In genomic region chr6:28319648-28320270, GRCm38 (mm10) we compare ENCODE assay signal across 15 mouse cellular contexts.
DNase-seq lines count a peak whose midpoint lies in the region; ATAC-seq lines count a peak whose summit lies in the region.
"Had no signal": no experiment of that assay in that cellular context is flagged by ENCODE, and none has a peak within 500 bp of the region (broad histone marks: within the 10 kb centered on the region; RNA-seq: fewer than 3 reads in every experiment).

No protein-coding gene starts in this region.

- ATAC-seq in hindbrain, embryonic 11.5 days (ENCODE audit: low FRiP score): no peak
- ATAC-seq: lung, postnatal 0 days; midbrain, embryonic 13.5 days had no signal

- H3K9ac ChIP-seq in hindbrain, embryonic 11.5 days (ENCODE audit: low read depth, low read length): no peak overlapping the region
- H3K9ac ChIP-seq: midbrain, embryonic 13.5 days had no signal

- no peaks in the 10 kb centered on the region for H3K79me2 ChIP-seq in macrophage (ENCODE audit: inconsistent target)

- H3K27ac ChIP-seq in macrophage: peak overlapping the region; percentile 70
- no peak overlapping the region for H3K27ac ChIP-seq in hindbrain, embryonic 11.5 days (ENCODE audit: low read depth, low read length)
- H3K27ac ChIP-seq: heart, adult 2 months; midbrain, embryonic 13.5 days; stomach, postnatal 0 days had no signal

- no peaks in the 10 kb centered on the region for H3K36me3 ChIP-seq in macrophage (ENCODE audit: inconsistent target)
- no peaks in the 10 kb centered on the region for H3K36me3 ChIP-seq in hindbrain, embryonic 11.5 days (ENCODE audit: control insufficient read depth, insufficient read depth, low read length)
- H3K36me3 ChIP-seq: midbrain, embryonic 13.5 days had no signal

- H3K9me3 ChIP-seq in hindbrain, embryonic 11.5 days (ENCODE audit: control insufficient read depth, low read length): no peaks in the 10 kb centered on the region

- no peaks in the 10 kb centered on the region for H3K4me1 ChIP-seq in hindbrain, embryonic 11.5 days (replicated peaks; ENCODE audit: control insufficient read depth, insufficient read depth, low read length)
- H3K4me1 ChIP-seq: midbrain, embryonic 13.5 days had no signal

- WGBS in macrophage (ENCODE audit: missing documents): 11% methylated on average over 13 of the region's 13 CpGs
- WGBS in hindbrain, embryonic 11.5 days: 81% methylated on average over 13 of the region's 13 CpGs

- no peak overlapping the region for H3K4me2 ChIP-seq in hindbrain, embryonic 11.5 days (replicated peaks; ENCODE audit: low read depth, low read length)
- H3K4me2 ChIP-seq: liver, embryonic 11.5 days; midbrain, embryonic 13.5 days had no signal

- intact Hi-C loops in heart, postnatal 10 days (cut with DNase I): no loop called here

- H3K4me3 ChIP-seq in macrophage (ENCODE audit: inconsistent target): peak overlapping the region; percentile 22; the same call in 1 of the 2 replicates
- no peak overlapping the region for H3K4me3 ChIP-seq in hindbrain, embryonic 11.5 days (ENCODE audit: low read depth, low read length)
- H3K4me3 ChIP-seq: erythroblast, embryonic 14.5 days; heart, adult 2 months; midbrain, embryonic 13.5 days had no signal

- no peaks in the 10 kb centered on the region for H3K27me3 ChIP-seq in hindbrain, embryonic 11.5 days (ENCODE audit: control insufficient read depth, insufficient read depth, low read length)
- H3K27me3 ChIP-seq: midbrain, embryonic 13.5 days had no signal

- DNase-seq in heart, adult 8-10 months (ENCODE audit: low spot score): peak; percentile 4
- no peak for DNase-seq in heart, postnatal 10 days
- DNase-seq in R1 (ENCODE audit: low read depth, low spot score) (peak; percentile 24), adipocyte (ENCODE audit: low spot score) (peak; percentile 68)
- no peak for DNase-seq in ovary, postnatal 14 days (ENCODE audit: low spot score)
- no peak for DNase-seq in hindbrain, embryonic 11.5 days (ENCODE audit: low spot score)
- no peak for DNase-seq in gastrocnemius, postnatal 25 days
- DNase-seq: thymus, postnatal 4 days had no signal

Comparison
In these comparisons a context has a peak if more than half of its experiments do, and no peak if none do; other contexts are left out.
1. DNase-seq: peak in heart, adult 8-10 months (single experiment), R1 (single experiment) and adipocyte (single experiment); none in heart, postnatal 10 days (0 of 2), ovary, postnatal 14 days (single experiment), hindbrain, embryonic 11.5 days (single experiment) and gastrocnemius, postnatal 25 days (single experiment).